Mouse (Mus musculus): Measurements from ENCODE around the gene Mbl2.
"Not testable (repeated sequence)": the region's sequence is repeated elsewhere in the genome, so short reads cannot be mapped to it uniquely, and the experiment has no call there.

Mbl2 gene

DNA sequence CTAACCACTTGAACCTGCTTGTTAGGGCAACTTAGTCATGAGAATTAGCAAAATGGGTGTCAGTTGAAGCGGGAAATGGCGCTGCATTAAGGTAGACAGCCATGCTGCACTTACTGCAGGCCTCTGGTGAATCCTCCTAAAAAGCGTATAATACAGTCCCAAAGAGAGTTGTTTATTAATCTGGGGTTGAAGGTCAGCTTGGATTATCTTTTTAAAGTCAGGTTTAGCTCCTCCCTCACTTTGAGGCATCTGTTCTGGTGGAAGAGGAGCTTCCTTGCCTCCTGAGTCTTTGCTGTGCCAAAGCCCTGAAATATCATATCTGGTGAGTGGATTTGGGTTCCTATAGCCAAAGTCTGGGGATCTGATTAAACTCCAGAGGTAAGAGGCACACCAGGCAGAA is at the start of gene Mbl2:
Mbl2 (plus strand) TSS at position 252 of the 400 bp plus-strand sequence.
- no peak for DNase-seq (ENCODE audit: low read depth, low spot score)

DNA sequence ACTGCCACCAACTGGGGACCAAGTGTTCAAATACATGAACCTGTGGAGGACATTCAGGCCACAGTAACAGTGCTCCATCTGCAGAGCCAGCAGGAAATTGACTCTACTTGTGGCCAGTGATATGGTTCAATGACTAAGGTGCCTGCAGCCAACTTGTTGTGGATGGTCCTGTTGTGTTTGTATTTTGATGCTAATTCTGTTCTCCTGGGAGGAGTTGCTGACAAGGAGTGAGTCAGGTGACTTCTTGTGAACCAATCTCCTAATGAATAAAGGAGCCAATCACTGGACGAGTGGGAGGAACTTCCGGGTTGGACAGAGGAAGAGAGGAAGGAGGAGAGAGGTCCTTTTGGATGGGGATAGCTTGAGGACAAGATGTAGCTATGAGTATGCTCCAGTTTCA is 47.2 kb upstream of the Mbl2 start:
- DNase-seq (ENCODE audit: low read depth, low spot score) = no peak

DNA sequence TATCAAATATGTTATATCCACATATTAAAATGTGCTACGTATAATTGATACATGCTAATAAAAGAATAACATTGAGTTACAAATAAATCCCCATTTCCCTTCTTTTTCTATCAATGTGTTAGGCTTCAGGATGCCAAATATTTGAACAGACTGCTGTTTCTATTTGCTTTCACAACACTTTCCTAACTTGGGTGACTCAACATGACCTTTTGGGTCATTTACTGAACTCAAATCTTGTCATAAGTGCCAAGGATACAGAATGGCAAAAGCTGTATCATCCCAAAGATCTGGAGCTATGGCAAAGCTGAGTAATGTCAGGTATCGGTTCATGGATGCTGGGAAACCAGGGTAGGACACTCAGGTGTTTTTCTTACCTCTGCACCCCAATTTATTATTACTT is 45.5 kb upstream of the Mbl2 start:
- DNase-seq (ENCODE audit: low read depth, low spot score) = no peak

DNA sequence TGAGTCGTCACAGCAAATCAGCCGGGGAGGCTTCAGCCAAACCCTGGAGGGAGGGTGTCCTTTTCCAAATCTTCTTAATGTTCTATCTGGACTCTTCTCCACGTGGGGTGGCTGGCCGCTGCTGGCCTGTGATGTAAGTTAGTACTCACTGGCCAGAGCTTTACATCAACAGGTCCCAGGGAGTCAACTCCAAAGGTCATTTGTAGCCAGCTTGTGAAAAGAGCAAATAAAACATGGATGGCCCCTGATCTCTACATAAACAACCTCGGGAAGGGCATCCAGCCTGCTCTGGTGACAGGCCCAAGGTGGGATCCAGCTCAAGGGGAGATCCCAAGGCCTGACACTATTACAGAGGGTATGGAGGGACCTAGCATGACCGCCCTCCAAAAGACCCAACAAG is 37.7 kb upstream of the Mbl2 start:
- DNase-seq (ENCODE audit: low read depth, low spot score) = no peak

DNA sequence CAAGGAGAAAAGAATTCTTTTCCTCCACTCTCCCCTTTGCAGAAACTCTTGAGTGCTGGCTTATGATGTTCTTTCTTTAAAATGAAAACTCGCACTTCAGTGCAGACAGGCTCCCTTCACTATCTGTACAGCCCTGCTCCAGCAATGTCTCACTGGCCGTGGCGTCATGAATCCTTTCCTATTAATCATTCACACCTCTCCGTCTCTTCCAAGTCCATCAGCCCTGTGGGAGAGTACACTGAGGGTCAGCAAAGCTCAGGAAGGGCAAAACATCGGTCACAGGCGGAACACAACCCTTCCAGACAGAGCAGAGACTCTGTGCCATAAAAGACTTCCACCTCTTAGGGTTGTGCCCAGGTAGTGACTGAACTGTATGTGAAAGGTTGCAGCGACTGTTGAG is 30.6 kb upstream of the Mbl2 start:
- no peak for DNase-seq (ENCODE audit: low read depth, low spot score)

DNA sequence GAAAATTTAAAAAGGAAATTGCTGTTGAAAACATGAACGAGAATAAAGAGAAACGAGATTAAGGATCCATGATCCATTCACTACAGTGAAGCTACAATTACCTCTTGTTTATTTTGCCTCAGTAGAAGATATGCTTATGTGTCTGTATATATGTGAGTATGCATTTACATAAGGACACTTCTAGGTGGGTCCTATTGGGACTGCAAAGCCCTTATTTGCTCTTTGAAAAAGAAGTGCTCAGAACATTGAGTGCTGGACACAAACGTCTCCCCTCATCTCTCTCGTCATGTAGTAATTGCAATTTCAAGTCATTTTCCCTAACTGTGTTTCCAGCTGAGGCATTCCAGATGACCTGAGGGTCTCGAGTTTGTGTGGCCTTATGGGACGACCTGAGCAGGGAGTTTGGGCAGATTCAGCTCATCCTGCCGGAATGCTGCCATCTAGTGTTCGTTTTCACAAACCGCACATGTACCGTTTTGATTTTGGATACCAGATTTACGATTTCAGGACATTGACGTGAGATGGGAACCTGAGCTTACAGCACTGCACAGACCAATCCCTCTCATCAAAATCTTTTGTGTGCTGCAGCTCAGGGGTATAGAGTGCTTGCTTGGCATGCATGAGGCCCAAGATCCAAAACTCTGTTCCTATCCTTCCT is 27.5 kb upstream of the Mbl2 start:
- peak; percentile 58 for DNase-seq (ENCODE audit: low read depth, low spot score)

DNA sequence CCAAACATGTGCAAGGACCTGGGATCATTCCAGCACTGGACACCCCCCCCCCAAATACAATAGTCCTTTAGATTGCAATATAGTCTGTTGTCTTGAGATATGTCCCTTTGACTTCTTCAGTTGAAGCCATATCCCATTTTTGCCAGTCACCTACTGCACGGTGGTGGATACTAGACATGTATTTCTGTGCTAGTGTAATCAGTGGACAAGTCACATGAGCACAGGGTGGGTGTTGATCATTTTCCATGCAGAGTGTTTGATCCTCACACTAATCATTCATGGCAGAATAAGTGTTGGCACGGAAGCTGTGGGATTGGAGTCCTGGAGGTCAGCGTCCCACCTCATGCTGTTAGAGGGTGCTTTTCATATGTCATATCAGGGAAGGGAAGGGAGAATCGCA is 26.9 kb upstream of the Mbl2 start:
- no peak for DNase-seq (ENCODE audit: low read depth, low spot score)

DNA sequence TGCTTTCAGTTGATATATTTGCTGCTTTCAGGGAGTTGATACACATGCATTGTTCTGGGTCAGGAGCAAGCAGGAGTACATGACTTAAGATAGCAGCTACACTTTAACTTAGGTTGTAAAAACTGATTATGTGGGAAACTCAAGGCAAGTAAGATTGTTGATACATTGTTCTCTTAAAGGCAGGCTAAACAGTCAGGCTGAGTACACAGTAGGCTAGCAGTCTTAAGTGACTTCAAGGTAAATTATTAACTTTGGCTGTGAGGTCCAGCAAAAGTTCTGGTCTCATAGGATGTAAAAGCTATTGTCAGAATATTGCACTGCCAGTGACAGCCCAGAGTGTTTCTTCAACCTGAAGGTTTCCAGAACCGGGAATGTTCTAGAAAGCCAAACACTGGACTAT is 25.8 kb upstream of the Mbl2 start:
- DNase-seq (ENCODE audit: low read depth, low spot score) = no peak

DNA sequence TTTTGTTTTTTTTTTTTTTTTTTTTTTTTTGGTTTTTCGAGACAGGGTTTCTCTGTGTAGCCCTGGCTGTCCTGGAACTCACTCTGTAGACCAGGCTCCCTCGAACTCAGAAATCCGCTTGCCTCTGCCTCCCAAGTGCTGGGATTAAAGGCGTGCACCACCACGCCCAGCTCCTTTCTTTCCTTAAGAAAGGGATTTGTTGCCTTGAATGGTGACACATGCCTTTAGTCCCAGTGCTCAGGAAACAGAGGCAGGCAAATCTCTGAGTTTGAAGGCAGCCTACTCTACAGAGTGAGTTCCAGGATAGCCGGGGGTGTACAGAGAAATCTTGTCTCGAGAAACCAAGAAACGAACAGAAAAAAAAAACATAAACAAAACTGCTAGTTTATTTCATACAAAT is 23.7 kb upstream of the Mbl2 start:
- not testable (repeated sequence) for DNase-seq (ENCODE audit: low read depth, low spot score)

DNA sequence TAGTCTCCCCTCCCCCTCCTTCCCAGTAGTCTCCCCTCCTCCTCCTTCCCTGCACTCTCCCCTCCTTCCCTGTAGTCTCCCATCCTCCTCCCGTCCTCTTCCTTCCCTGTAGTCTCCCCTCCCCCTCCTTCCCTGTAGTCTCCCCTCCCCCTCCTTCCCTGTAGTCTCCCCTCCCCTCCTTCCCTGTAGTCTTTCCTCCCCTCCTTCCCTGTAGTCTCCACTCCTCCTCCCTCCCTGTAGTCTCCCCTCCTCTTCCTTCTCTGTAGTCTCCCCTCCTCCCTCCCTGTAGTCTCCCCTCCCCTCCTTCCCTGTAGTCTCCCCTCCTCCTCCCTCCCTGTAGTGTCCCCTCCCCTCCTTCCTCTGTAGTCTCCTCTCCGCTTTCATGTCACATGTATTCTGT is 18.7 kb upstream of the Mbl2 start:
- DNase-seq (ENCODE audit: low read depth, low spot score) = no peak

DNA sequence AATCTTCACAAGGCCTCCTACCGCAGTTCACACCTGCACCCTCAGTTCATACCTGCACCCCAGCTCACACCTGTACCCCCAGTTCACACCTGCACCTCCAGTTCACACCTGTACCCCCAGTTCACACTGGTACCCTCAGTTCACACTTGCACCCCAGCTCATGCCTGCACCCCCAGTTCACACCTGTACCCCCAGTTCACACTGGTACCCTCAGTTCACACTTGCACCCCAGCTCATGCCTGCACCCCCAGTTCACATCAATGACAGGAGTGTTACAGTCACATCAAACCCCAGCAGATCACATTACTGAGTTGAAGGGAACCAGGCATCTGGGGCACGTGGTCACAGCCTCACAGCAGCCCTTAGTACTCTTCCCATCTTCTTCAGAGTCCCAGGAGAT is 17.0 kb upstream of the Mbl2 start:
- not testable (repeated sequence) for DNase-seq (ENCODE audit: low read depth, low spot score)

DNA sequence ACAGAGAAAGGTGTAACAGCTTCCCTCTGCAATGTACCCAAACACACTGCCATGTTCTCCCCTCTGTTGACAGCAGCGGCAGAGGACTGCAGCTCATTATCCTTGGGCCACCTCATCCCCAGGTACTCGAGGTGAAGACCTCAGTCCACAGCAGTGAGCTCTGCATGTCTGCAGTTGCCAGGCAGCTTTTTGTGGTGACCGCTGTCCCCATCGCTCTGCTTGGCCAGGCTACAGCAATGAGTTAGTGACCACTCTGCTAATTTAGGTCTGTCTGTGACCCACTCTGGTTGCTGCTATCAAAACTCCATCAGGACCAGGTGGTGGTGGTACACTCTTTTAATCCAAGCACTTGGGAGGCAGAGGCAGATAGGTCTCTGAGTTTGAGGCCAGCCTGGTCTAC is 16.6 kb upstream of the Mbl2 start:
- DNase-seq (ENCODE audit: low read depth, low spot score) = no peak

DNA sequence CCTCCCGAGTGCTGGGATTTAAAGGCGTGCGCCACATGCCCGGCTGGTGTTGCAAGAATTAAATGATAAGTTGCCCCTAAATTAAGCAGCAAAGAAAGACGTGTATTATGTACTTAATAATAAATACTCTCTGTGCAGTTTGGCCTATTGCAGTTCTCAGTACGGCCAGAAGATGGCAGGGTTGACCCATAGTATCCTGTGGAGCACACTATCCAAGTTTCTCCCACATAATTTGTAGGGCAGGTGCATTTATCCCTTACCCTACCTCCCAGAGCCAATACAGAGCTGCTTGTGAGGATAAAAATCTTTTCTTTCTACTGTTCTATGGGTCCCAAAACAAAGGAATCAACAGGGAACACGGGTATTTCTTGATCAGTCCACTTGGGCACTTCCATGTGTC is 15.4 kb upstream of the Mbl2 start:
- DNase-seq (ENCODE audit: low read depth, low spot score) = peak; percentile 30

DNA sequence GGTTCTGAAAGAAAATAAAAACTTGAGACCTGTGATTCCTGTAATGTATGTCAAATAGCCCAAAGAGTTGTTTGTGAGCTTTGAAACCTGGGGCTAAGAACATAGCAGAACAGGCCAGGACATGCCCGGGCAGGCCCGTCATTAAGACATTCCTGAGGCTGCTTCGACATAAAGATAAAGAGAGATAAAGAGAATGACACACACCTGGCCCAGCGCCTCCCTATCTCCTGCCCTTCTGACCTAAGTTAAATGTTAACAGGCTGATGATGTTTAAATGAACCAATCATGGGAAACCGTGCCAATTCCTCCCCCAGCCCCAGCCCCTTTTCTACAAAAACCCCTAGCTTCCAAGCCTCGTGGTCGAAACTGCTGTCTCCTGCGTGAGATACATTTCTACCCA is 10.1 kb upstream of the Mbl2 start:
- not testable (repeated sequence) for DNase-seq (ENCODE audit: low read depth, low spot score)

DNA sequence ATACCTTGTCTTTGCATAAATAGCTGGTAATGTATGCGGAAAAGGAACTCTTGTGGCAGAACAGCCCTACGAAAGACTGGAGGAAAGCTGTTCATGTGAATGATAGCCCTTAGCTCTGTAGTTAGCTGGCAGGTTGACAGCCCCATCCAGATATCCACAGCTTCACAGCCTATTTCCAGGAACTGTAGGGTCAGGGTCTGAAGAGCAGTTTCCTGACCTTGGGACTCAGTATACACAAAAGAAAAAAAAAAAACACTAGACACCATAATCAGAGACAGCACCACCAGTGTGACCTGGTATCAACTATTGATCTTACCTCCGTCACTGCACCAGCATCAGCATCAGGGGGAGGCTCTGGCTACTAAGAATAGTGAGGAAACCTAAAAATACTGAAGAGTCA is 3.3 kb upstream of the Mbl2 start:
- no peak for DNase-seq (ENCODE audit: low read depth, low spot score)

DNA sequence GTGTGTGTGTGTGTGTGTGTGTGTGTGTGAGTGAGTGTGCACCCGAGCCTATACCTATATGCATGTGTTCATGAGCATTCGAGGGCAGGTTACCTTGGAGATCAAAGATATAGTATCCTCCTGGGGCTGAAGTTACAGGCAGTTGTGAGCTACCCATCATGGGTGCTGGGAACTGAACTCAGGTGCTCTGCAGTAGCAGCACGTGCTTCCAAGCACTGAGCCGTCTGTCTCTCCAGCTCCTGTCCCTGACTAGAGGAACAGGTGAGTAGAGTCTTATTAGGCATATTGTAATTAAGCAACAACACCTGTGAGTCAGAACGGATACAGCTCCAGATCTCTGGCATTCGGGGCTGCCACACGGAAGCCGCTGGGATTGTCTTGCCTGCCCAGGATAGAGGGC is 1.7 kb downstream of the Mbl2 start:
- DNase-seq (ENCODE audit: low read depth, low spot score) = no peak

DNA sequence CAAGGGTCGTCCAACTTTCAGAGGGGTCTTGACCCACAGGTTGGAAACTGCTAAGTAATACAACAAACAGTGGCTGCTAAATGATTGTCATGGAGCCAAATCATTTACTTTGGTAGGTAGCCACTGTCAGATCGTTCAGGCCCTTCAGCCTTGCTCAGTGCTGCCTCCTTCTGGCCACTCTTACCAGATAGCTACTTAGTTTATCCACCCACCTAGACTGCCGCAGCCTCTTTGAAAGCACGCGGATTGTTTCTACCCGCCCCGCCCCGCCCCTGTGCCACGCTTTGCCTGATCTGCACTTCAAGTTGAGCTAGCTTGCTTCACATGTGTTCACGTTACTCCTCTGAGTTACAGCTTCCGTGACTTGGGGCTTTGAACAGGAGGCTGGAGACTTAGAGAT is 14.6 kb downstream of the Mbl2 start:
- DNase-seq (ENCODE audit: low read depth, low spot score) = peak; percentile 55

DNA sequence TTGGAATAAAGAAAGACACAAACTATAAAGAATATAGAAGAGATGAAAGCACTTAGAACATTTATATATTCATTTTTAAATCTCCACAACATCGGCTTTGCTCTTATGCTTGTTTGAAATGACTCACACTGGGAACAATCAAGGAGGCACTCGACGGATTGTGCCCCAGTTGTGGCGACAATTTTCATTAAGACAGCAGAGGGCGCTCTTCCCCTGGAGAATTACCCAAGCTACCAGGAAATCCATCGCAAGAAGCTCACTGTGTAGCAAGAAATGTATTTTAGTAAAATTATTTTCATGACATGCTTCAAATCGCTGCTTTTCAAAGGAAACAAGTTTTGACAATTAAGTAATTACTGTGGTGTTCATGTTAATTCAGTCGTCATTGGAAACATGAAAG is 16.1 kb downstream of the Mbl2 start:
- DNase-seq (ENCODE audit: low read depth, low spot score) = peak; percentile 53

DNA sequence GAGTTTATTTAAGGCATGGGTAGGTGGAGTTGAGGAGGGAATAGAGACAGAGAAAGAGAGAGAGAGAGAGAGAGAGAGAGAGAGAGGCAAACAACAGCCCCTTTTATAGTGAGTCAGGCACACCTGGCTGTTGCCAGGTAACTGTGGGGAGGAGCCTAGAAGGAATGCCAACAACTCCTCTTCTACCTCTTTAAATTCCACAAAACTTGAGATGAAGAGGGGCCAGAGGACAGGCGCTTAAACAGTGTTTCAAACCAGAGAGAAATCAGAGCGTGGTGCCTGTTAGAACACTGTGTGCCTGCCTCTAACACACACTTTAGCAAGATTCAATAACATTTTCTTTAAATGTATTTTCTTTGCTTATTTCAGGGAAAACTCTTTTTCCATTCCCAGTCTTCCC is 19.5 kb downstream of the Mbl2 start:
- no peak for DNase-seq (ENCODE audit: low read depth, low spot score)

DNA sequence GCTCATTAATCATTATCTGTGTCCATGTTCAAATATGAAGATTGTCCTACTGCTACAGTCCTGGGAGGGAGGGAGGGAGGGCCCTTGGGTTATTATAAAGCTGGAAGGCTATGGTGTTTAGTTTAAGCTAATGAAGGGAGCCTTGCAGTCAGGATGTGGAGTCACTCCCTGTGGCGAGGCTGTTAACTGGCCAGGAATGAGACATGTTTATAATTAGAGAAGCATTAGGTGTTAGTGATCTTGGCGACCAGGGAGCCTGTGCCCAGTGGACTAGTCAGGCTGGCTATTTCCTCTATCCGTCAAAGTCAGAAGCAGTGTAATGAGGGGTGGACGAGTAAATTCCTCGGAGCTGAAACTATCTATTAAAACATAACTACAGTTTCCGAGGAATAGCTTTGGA is 23.6 kb downstream of the Mbl2 start:
- no peak for DNase-seq (ENCODE audit: low read depth, low spot score)

DNA sequence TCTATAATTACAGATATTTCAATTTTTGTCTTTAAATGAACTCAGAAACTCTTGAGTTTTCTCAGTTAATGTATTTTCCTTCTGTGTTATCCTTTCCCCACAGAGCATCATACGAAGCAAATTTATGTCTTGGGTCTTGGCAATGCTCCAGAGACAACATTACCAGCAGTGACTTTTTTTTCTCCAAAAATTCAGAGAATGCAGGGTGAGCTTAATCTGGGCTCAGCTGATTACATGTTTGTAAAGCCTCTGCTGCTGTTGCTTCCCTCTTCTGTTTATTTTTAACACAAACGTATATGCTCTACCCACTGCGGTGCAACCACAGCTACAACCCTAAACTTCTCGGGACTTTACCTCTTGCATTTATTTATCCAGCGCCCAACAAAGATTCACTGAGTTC is 48.4 kb downstream of the Mbl2 start:
- no peak for DNase-seq (ENCODE audit: low read depth, low spot score)

DNA sequence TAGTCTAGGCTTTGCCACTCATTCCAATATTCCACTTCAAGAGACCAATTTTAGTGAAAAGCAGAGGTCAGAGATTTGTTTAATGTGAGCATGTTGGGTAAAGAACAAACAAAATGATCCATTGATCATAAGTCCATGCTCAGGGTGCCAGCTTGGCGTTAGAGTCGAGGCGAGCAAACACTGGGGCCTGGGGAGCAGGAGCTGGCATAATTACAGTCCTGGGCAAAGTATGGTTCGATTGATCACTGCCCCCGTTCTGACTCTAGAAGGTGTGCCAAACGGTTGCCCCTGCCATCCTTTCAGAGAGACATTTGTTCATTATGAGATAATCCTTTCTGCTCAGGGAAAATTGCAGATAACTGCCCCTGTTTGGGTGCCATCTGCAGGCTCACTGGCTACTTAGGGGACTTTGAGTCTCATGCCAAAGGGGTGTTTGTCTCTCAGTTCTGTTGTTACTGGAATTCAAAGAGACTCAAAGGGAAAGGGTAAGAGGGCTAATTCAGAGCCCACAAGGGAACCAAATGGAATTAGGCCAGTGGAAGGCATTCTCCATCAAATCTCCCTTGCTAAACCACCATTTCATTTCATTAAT is 55.3 kb downstream of the Mbl2 start:
- no peak for DNase-seq (ENCODE audit: low read depth, low spot score)

Data from A20 (cell line).